Mouse (Mus musculus): ENCODE results near the gene C2cd2. TPM values are rescaled to one million over a fixed set of nuclear protein-coding genes. Genes with fewer than 3 reads are reported as not detected.
"Not testable (repeated sequence)": the region's sequence is repeated elsewhere in the genome, so short reads cannot be mapped to it uniquely, and the experiment has no call there.

C2cd2 gene
- polyA plus RNA-seq (2015; fragmentation: Nextera tagmentation; extraction: Ambion mirVana), result 10.0 and 11.2 TPM in 2 replicates

DNA sequence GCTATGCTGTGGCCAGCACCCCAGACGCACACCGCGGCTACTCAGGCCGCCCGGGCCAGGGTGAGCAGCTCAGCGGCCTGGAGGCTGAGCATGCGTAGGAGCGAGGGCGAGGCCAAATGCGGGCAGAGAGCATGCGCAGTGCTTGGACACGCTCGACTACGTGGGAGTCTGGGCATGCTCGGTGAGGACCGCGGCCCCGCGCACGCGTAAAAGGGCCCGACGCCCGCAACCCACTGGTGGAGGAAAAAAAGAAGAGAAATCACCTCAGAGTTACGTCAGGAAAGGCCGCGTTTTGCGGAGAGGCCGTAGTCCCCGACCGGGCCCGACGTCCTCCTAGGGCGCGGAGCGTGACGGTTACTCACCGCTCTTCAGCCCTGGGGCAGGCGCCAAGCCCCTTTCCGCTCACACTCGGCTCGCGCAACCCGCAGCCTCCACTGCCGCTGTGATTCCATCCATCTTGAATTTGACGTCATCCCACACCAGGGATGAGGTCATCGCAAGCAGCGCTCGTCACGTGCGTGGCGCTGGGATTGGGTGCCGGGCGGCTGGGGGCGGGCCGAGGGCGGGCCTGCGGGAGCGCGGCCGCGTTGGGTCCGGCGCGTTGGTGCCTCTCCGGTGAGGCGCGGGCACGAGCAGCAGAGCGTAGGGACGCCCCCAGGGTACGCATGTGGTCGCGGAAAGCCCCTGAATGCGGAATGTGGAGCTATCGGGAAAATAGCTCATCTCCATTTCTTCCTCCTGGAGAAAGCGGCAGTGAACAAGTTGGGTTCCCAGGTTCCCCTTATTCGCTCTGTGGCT, at the start of gene C2cd2, which contains the start of gene Zbtb21:
Gene C2cd2 (minus strand): TSS at position 448 of the 798 bp plus-strand sequence.
Gene Zbtb21 (minus strand): TSS at position 472 of the 798 bp plus-strand sequence.
- no peaks in the 10 kb centered on the region for H3K36me3 ChIP-seq (ENCODE audit: poor library complexity, severe bottlenecking)
- H3K27ac ChIP-seq, result peak within 1 kb of the TSS; percentile 97
- H3K4me3 ChIP-seq, result peak within 1 kb of the TSS; percentile 81
- peaks cover 11% of the 10 kb centered on the region for H3K4me1 ChIP-seq
- H3K9ac ChIP-seq, result peak within 1 kb of the TSS; percentile 91
- peak; percentile 99 for ATAC-seq
- under 1% methylated on average over 78 of the region's 78 CpGs for WGBS
- H3K9me3 ChIP-seq (replicated peaks), result no peaks in the 10 kb centered on the region
- peak within 1 kb of the TSS; percentile 77 for H3K4me2 ChIP-seq
- no peaks in the 10 kb centered on the region for H3K27me3 ChIP-seq

DNA sequence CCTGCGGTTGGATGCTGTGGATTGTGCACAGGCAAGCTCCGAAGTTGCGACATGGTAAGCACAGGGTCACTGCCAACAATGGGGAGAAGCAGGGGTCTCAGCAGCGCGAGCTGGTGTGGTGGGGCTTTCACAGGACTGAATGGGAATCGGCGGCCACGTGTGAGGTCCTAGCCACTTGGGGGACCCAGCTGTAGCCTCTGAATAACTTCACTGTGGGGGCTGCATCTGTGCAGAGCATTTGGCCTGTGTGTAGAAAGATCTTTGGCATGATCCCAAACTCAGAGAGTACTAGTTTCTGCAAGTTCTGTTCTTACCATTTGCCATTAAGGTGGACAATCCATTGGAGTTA, 35.0 kb upstream of the C2cd2 start:
- peak overlapping the region; percentile 59 for H3K4me3 ChIP-seq
- 0% methylated on average over 8 of the region's 8 CpGs for WGBS
- not testable (repeated sequence) for H3K9me3 ChIP-seq (replicated peaks); H3K36me3 ChIP-seq (ENCODE audit: poor library complexity, severe bottlenecking); H3K27ac ChIP-seq; H3K27me3 ChIP-seq
- peak overlapping the region; percentile 64 for H3K9ac ChIP-seq
- peak; percentile 84; the same call in 1 of the 2 replicates for ATAC-seq
- peak overlapping the region; percentile 81 for H3K4me2 ChIP-seq
- H3K4me1 ChIP-seq, result peaks cover 16% of the 10 kb centered on the region

DNA sequence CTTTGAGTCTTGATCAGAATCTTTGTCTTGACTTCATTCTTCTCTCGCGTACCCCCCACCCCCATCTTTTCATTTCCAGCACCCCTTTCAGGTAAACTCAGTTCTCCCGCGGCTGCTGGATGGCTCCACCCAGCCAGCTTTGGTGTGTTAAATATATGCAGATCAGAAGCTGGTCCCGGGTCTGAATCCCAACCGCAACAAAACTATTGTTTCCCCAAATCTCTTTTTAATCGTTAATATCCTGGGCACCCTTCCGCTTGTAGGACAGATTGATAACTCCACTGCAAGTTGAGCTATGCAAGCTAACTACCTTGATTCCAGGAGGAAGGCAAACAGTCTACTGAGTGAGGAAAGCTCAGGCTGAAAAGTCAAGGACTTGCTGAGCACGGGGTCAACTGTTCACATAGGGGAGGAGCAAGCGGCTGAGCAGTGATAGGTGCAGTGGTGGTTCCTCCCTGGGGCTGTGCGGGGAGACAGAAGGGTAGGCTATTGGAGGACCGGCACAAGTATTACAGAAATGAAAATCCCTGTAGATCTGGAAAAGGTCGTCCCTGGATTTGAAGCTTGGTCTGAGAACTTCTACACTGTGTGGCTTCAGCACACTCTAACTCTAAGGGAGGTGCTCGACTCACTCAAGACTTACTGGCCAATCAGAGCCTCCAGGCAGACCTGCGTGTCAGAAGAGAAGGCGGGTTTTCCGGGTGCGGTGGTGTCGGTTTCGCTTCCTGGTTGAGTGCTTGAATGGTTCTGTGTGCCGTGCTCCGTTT, 34.4 kb upstream of the C2cd2 start, which contains the start of gene B230307C23Rik:
Gene B230307C23Rik (plus strand): TSS at position 700 of the 767 bp plus-strand sequence.
- H3K9ac ChIP-seq, result peak within 1 kb of the TSS; percentile 64
- H3K27me3 ChIP-seq, result no peaks in the 10 kb centered on the region
- WGBS, result 2% methylated on average over 22 of the region's 22 CpGs
- H3K36me3 ChIP-seq (ENCODE audit: poor library complexity, severe bottlenecking), result peaks cover 10% of the 10 kb centered on the region
- no peak within 1 kb of the TSS; the same call in none of the 2 replicates for H3K27ac ChIP-seq
- no peaks in the 10 kb centered on the region for H3K9me3 ChIP-seq (replicated peaks)
- H3K4me1 ChIP-seq, result peaks cover 16% of the 10 kb centered on the region
- H3K4me3 ChIP-seq, result peak within 1 kb of the TSS; percentile 59
- ATAC-seq, result peak; percentile 99
- H3K4me2 ChIP-seq, result peak within 1 kb of the TSS; percentile 81

DNA sequence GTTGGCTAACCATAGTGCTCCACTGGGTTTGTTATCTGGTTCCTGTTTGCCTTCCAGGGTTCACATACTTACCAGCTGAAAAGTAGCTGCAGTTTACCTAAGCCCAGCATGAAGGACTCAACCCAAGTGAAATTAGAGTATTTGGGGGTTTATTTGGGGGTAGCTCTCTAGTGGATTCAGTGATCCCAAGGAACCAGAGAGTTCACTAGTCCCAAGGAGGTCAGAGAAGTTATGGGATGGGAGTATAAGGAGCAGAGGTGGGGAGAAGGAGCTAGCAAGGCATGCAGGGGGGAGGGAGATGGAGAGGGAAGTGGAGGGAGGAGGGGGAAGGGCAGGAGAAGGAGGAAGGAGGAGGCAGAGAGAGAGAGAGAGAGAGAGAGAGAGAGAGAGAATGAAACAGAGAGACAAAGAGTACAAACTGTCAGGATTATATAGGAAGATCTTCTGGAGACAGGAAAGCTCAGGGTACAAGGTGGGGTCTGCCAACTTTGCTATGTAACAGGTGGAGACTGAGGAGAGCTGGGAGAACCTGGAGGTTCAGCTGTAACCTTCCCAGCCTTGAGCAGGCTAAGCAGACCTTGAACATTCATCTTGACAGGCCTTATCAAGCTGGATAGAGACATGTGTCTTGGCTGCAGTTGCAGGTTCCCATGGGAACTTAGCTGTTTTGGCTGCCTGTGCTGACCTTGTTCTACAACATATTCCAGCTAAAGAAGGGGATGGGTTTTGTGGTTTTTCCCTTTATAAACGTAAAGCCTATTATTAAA, 33.6 kb upstream of the C2cd2 start:
- Histone ChIP-seq H3K27ac (no peak overlapping the region), H3K9ac (peak overlapping the region; percentile 64; the same call in 1 of the 2 replicates), H3K4me1 (peaks cover 16% of the 10 kb centered on the region), H3K27me3 (no peaks in the 10 kb centered on the region), H3K4me2 (peak overlapping the region; percentile 81), H3K9me3 (replicated peaks) (no peaks in the 10 kb centered on the region), H3K36me3 (ENCODE audit: poor library complexity, severe bottlenecking) (peaks cover 10% of the 10 kb centered on the region), H3K4me3 (peak overlapping the region; percentile 59)
- no peak for ATAC-seq
- 11% methylated on average over 1 of the region's 1 CpGs for WGBS

DNA sequence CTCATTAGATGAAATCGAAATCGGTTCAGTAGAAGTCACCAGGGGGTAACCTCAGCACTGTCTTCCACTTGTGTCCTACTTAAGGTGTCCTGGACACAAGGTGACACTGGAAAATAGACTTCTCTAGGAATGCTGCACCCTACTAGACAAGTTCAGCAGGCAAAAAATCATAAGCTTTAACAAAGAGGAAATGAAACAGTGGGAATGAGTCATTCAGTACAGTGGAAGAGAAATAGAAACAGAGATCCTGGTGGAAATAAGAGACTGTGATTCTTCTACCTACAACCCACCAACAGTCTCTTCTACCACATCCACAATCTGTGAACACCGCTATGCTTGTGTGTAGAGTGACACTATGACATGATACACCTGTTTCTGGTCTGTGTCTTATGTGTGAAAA, 30.1 kb upstream of the C2cd2 start:
- H3K36me3 ChIP-seq (ENCODE audit: poor library complexity, severe bottlenecking); H3K4me2 ChIP-seq; H3K9me3 ChIP-seq (replicated peaks); H3K4me1 ChIP-seq; ATAC-seq; H3K4me3 ChIP-seq; H3K27ac ChIP-seq; H3K27me3 ChIP-seq; H3K9ac ChIP-seq: not testable (repeated sequence)
- 80% methylated on average over 3 of the region's 3 CpGs for WGBS

DNA sequence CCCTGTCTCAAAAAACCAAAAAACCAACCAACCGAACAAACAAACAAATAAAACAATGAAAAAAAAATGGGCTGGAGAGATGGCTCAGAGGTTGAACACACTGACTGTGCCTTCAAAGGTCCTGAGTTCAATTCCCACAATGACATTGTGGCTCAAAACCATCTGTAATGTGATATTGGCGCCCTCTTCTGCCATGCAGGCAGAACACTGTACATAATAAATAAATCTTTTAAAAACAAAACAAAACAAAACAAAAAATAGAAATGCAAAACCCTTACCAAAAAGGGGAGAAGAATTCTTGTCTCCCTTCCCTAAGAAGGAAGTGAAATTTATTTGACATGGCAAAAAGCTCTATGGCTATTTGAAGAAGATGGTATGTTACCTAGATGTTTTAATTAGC, 29.1 kb upstream of the C2cd2 start:
- H3K4me1 ChIP-seq, result peaks cover 4% of the 10 kb centered on the region; the same call in 1 of the 2 replicates
- no peak overlapping the region for H3K9ac ChIP-seq
- H3K27ac ChIP-seq, result no peak overlapping the region
- no peaks in the 10 kb centered on the region for H3K36me3 ChIP-seq (ENCODE audit: poor library complexity, severe bottlenecking)
- H3K4me2 ChIP-seq, result no peak overlapping the region
- H3K4me3 ChIP-seq, result no peak overlapping the region
- H3K27me3 ChIP-seq, result no peaks in the 10 kb centered on the region
- no peak for ATAC-seq
- no peaks in the 10 kb centered on the region for H3K9me3 ChIP-seq (replicated peaks)
- WGBS, result 68% methylated on average over 2 of the region's 2 CpGs

DNA sequence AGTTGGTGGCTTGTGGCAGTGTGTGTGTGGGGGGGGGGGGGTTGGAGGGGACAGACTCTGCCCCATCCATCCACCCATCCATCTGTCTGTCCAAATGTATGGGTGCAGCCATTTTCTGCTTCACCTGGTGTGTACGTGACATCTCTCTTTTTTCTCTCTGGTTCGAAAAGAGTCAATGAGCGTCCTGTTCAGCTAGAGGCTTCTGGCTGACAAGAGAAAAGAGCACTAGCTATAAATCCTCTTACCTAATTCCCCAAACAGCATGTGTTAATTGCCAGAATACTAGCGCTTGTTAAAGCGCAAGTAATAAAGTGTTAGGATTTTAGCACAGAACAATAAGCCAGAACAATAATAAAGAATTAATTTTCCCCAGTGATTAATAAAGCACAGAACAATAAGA, 22.2 kb upstream of the C2cd2 start:
- H3K9me3 ChIP-seq (replicated peaks), result no peaks in the 10 kb centered on the region
- no peaks in the 10 kb centered on the region for H3K36me3 ChIP-seq (ENCODE audit: poor library complexity, severe bottlenecking)
- no peak overlapping the region for H3K27ac ChIP-seq
- no peaks in the 10 kb centered on the region for H3K4me1 ChIP-seq
- WGBS, result 28% methylated on average over 5 of the region's 5 CpGs
- H3K4me2 ChIP-seq, result no peak overlapping the region
- H3K27me3 ChIP-seq, result no peaks in the 10 kb centered on the region
- no peak overlapping the region for H3K4me3 ChIP-seq
- no peak for ATAC-seq
- H3K9ac ChIP-seq, result no peak overlapping the region

DNA sequence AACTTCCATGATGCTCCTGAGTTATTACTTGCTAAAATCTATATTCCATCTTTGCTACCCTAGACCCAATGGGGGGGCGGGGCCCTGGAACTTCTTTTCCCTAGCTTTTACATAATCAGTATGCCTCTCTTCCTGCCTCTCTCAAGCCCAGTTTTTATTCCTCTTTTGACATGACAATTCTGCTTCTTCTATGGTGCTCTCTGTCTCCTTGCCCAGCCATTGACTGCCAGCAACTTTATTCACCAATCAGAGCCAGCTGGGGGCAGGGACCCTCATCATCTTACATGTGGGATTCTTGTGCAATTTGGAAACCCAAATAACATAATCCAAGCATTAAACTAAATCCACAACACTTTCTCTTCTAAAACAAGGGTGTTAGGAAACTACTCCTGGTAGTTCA, 19.0 kb upstream of the C2cd2 start:
- Histone ChIP-seq H3K4me1 (no peaks in the 10 kb centered on the region), H3K9me3 (replicated peaks) (no peaks in the 10 kb centered on the region), H3K4me2 (no peak overlapping the region), H3K36me3 (ENCODE audit: poor library complexity, severe bottlenecking) (no peaks in the 10 kb centered on the region), H3K4me3 (no peak overlapping the region), H3K27ac (no peak overlapping the region), H3K27me3 (no peaks in the 10 kb centered on the region), H3K9ac (no peak overlapping the region)
- WGBS, result 78% methylated on average over 1 of the region's 1 CpGs
- ATAC-seq, result no peak

DNA sequence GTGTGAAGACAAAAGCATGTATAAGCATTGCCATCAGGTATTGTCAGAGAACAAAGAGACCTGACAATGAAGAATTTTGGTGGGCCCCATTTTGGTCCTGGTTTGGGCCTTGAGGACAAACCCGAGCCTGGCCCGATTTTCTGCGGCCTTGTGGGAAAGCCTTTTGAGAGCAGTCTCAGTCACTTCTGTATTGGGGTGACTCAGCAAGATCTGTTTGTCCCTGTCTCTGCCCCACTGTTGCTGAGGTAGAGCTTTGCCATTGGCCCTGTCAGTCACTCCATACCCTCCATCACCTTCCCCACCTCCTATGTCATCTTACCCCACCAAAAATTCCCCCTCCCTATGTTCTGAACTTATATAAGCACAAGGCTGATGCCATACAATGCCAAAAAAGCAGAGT, 15.3 kb upstream of the C2cd2 start:
- 82% methylated on average over 3 of the region's 3 CpGs for WGBS
- Histone ChIP-seq H3K4me2 (no peak overlapping the region), H3K9me3 (replicated peaks) (no peaks in the 10 kb centered on the region), H3K36me3 (ENCODE audit: poor library complexity, severe bottlenecking) (no peaks in the 10 kb centered on the region), H3K27me3 (no peaks in the 10 kb centered on the region), H3K4me1 (no peaks in the 10 kb centered on the region), H3K9ac (no peak overlapping the region), H3K27ac (no peak overlapping the region), H3K4me3 (no peak overlapping the region)
- no peak for ATAC-seq

DNA sequence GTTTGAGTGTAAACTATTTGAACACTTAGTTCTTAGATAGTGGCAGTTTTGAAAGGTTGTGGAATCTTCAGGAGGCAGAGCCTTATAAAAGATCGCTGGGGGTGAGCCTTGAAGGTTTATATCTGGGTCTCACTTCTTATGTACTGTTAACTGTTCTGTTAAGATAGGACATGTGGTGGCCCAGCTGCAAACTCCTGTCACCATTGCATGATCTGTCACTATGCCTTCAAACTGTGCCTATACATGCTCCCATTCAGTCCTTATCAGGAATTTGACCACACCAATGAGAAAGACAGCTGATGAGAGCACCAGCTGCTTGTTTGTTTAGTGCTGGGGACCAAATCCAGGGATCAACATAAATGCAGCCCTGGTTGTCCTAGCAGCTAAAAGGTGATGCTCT, 14.9 kb upstream of the C2cd2 start:
- Histone ChIP-seq H3K4me2 (no peak overlapping the region), H3K4me1 (no peaks in the 10 kb centered on the region), H3K36me3 (ENCODE audit: poor library complexity, severe bottlenecking) (no peaks in the 10 kb centered on the region), H3K9me3 (replicated peaks) (no peaks in the 10 kb centered on the region), H3K4me3 (no peak overlapping the region), H3K9ac (no peak overlapping the region), H3K27ac (no peak overlapping the region), H3K27me3 (no peaks in the 10 kb centered on the region)
- WGBS, result 76% methylated on average over 1 of the region's 1 CpGs
- ATAC-seq, result no peak

DNA sequence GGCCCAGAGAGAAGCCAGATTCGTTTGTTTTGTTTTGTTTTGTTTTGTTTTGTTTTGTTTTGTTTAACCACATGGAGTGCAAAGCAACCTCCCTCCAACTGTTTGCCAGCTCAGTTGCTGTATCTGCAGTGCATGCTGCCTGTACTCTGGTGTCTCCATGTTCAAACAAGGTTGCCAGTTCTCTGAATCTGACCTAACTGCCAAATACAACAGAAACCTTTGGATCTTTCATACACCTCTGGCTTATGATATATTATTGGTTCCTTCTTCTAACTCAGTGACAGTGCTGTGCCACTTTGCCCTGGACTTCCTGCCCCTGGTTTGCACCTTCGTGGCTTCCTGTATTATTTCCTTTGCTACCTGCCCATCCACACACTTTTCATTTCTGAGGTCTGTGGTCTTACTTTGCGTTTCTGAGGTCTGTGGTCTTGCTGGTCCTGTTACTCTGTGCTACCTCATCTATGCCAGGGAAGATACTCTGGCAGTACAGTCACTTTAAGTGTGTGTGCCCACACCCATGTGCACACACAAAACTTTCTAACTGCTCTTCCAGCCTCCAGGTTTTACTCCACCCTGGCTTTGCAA, 1.6 kb upstream of the C2cd2 start:
- H3K9ac ChIP-seq, result no peak overlapping the region
- no peaks in the 10 kb centered on the region for H3K36me3 ChIP-seq (ENCODE audit: poor library complexity, severe bottlenecking)
- 85% methylated on average over 3 of the region's 3 CpGs for WGBS
- H3K4me3 ChIP-seq, result no peak overlapping the region
- no peak overlapping the region for H3K4me2 ChIP-seq
- H3K9me3 ChIP-seq (replicated peaks), result no peaks in the 10 kb centered on the region
- no peak overlapping the region for H3K27ac ChIP-seq
- no peak for ATAC-seq
- peaks cover 11% of the 10 kb centered on the region for H3K4me1 ChIP-seq
- no peaks in the 10 kb centered on the region for H3K27me3 ChIP-seq
